Mouse (Mus musculus) forebrain, embryonic 13.5 days (tissue): Measurements from ENCODE around the gene Aktip. TPM values are rescaled to one million over a fixed set of nuclear protein-coding genes. Genes with fewer than 3 reads are reported as not detected.

Experiments used
- ATAC-seq: fragments of 200-750 bp; cut with Nextera tagmentation; 2 replicates; pipeline ENCODE4 v1.8.0; 2017
- H3K27ac ChIP-seq: fragments of 300-500 bp; sonication (generic); 2 replicates; pipeline ENCODE4 v1.5.1; 2015; ENCODE audit warnings: inconsistent platforms, mild to moderate bottlenecking, moderate library complexity
- H3K27me3 ChIP-seq: fragments of 300-500 bp; sonication (generic); 2 replicates; pipeline ENCODE4 v1.6.1; 2015; ENCODE audit warnings: mild to moderate bottlenecking, inconsistent platforms
- H3K36me3 ChIP-seq: fragments of 300-500 bp; sonication (generic); 2 replicates; pipeline ENCODE4 v1.6.1; 2015; ENCODE audit warnings: mild to moderate bottlenecking, inconsistent platforms; ENCODE audit not compliant: poor library complexity, severe bottlenecking
- H3K4me1 ChIP-seq: fragments of 300-500 bp; sonication (generic); 2 replicates; pipeline ENCODE4 v1.6.1; 2015; ENCODE audit warnings: inconsistent platforms
- H3K4me2 ChIP-seq: fragments of 300-500 bp; sonication (generic); 2 replicates; pipeline ENCODE4 v1.6.1; 2015; ENCODE audit warnings: inconsistent platforms, mild to moderate bottlenecking, moderate library complexity
- H3K4me3 ChIP-seq: fragments of 300-500 bp; sonication (generic); 2 replicates; pipeline ENCODE4 v1.5.1; 2015; ENCODE audit warnings: mild to moderate bottlenecking, inconsistent platforms
- H3K9ac ChIP-seq: fragments of 300-500 bp; sonication (generic); 2 replicates; pipeline ENCODE4 v1.6.1; 2015; ENCODE audit warnings: mild to moderate bottlenecking, inconsistent platforms
- H3K9me3 ChIP-seq: fragments of 300-500 bp; sonication (generic); replicated peaks from 2 replicates; pipeline ENCODE4 v1.6.1; 2016; ENCODE audit warnings: inconsistent platforms
- WGBS: fragments of 180-500 bp; shearing (Covaris S2); methylation state at CpG from one replicate; pipeline ENCODE4 v1.1.7; 2015; 5-methylcytosine and 5-hydroxymethylcytosine counted together
- polyA plus RNA-seq: library from polyadenylated mRNA; unstranded; fragments of >200 nt; fragmentation: Nextera tagmentation; extraction: Ambion mirVana; gene quantifications from 2 replicates; pipeline ENCODE4 v1.2.1, GENCODE M21; 2015

The Aktip gene
- polyA plus RNA-seq, 1 experiment from 2014 or later, result 119 TPM

DNA sequence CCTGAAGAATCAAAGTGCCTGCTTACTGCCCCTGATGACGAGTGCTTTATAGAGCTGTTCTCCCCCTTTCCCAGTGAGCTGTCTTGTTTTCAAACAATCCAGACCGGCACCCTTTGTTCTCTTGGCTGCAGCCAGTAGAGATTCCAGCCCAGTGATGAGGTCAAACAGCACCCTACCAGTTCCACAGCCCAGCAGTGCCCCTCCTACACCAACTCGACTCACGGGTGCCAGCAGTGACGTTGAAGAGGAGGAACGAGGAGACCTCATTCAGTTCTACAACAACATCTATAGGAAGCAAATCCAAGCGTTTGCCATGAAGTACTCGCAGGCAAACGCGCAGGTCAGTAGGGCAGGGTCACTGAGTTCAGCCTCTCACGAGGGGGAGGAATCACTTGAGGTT, 84.9 kb downstream of the Aktip start:
- ATAC-seq, result no peak
- no peak overlapping the region for H3K27ac ChIP-seq
- H3K4me3 ChIP-seq, result no peak overlapping the region
- H3K36me3 ChIP-seq, result peaks cover 80% of the 10 kb centered on the region
- no peaks in the 10 kb centered on the region for H3K27me3 ChIP-seq
- H3K9ac ChIP-seq, result no peak overlapping the region
- H3K4me1 ChIP-seq, result no peaks in the 10 kb centered on the region
- 84% methylated on average over 11 of the region's 11 CpGs for WGBS
- no peak overlapping the region for H3K4me2 ChIP-seq
- H3K9me3 ChIP-seq, result no peaks in the 10 kb centered on the region

DNA sequence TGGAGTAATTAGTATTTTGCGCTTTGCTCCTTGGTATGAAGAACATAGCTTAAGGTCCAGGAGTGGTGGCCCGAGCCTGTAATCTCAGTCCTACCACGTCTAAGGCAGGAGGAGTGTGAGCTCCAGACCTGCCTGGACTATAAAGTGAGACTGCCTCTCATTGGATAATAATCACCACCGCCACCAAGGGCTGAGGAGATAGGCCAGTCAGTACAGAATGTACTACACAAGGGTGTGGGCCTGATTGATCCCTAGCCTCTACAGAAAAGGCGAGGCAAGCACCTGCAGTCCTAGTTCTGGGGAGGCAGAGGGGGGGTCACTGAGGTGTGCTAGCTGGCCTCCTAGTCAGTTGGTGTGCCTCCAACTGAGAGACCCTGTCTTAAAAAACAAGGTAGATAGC, 85.3 kb downstream of the Aktip start:
- 95% methylated on average over 5 of the region's 5 CpGs for WGBS
- H3K9me3 ChIP-seq, result no peaks in the 10 kb centered on the region

DNA sequence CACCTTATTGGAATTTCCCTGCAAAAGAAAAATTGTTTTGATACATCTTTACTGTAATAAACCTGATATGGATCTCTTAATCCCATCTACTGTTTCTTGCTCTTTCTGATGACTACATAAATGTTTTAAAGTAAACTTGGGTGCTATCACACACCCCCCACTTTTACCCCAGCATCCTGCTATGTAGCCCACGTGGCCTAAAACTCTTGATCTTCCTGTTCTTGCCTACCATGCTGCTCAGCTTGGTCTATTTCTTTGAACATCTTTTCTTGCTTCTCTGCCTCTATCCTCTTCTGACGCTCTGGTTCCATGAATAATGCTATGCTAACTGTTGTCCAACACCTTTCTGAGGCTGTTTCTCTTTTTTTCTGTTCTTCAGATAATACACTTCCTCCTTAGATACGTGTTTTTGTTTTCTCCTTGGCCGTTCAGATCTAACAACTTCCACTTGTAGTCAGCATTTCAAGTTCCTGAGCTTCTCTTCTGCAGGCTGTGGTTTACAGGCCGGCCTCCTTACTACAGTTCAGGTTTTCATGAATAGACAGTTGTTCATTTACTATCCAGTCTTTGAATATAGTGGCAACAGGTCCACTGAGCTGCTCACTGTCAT, 87.8 kb downstream of the Aktip start:
- 90% methylated on average over 5 of the region's 5 CpGs for WGBS
- no peak overlapping the region for H3K4me2 ChIP-seq
- ATAC-seq, result no peak
- no peak overlapping the region for H3K9ac ChIP-seq
- no peaks in the 10 kb centered on the region for H3K4me1 ChIP-seq
- H3K4me3 ChIP-seq, result no peak overlapping the region
- H3K27me3 ChIP-seq, result no peaks in the 10 kb centered on the region
- H3K27ac ChIP-seq, result no peak overlapping the region
- peaks cover 63% of the 10 kb centered on the region for H3K36me3 ChIP-seq
- no peaks in the 10 kb centered on the region for H3K9me3 ChIP-seq

More for the DNA sequence above, 85.3 kb downstream of the Aktip start:
- H3K4me1 ChIP-seq, result no peaks in the 10 kb centered on the region
- H3K4me3 ChIP-seq, result no peak overlapping the region
- no peaks in the 10 kb centered on the region for H3K27me3 ChIP-seq
- H3K36me3 ChIP-seq, result peaks cover 77% of the 10 kb centered on the region
- H3K9ac ChIP-seq, result no peak overlapping the region
- ATAC-seq, result no peak
- no peak overlapping the region for H3K27ac ChIP-seq
- no peak overlapping the region for H3K4me2 ChIP-seq

DNA sequence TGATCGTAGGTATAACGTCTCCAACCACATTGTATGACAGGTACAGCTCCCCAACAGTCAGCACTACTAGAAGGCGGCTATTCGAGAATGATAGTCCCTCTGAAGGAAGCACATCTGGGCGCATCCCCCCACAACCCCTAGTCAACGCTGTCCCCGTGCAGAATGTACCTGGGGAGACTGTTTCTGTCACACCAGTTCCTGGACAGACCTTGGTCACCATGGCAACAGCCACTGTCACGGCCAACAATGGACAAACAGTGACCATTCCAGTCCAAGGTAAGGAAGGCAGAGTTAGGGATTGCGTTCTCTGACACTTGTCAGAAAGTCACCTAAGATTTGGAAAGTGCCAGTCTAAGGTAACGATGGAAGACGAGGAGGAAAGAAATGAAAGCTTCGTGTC, 93.5 kb downstream of the Aktip start:
- H3K4me1 ChIP-seq, result no peaks in the 10 kb centered on the region
- H3K4me2 ChIP-seq, result no peak overlapping the region
- no peak overlapping the region for H3K9ac ChIP-seq
- no peaks in the 10 kb centered on the region for H3K9me3 ChIP-seq
- 91% methylated on average over 12 of the region's 12 CpGs for WGBS
- no peak overlapping the region for H3K4me3 ChIP-seq
- no peak overlapping the region for H3K27ac ChIP-seq
- no peaks in the 10 kb centered on the region for H3K27me3 ChIP-seq
- peaks cover 32% of the 10 kb centered on the region for H3K36me3 ChIP-seq
- ATAC-seq, result no peak

DNA sequence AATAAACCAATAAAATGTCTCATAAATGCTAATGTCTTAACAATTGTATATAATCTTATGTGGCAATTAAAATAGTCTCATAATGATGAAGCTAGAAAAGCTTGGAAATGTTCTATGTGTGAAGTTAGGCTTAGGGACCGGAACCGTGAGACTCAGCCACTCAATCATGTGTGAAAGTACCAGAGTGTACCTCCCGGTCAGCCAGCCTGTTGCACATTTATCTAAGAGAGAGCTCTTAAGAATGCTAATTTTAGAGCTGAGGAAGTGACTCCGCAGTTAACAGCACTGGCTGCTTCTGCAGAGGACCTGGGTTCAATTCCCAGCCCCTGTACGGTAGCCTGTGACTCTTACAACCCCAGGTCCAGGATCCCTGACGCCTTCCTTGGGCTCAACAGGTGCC, 101.7 kb downstream of the Aktip start:
- H3K9me3 ChIP-seq, result no peaks in the 10 kb centered on the region
- no peak for ATAC-seq
- no peak overlapping the region for H3K9ac ChIP-seq
- H3K4me2 ChIP-seq, result no peak overlapping the region
- no peak overlapping the region for H3K27ac ChIP-seq
- no peaks in the 10 kb centered on the region for H3K4me1 ChIP-seq
- H3K36me3 ChIP-seq, result peaks cover 53% of the 10 kb centered on the region
- WGBS, result 89% methylated on average over 6 of the region's 6 CpGs
- H3K27me3 ChIP-seq, result no peaks in the 10 kb centered on the region
- no peak overlapping the region for H3K4me3 ChIP-seq

DNA sequence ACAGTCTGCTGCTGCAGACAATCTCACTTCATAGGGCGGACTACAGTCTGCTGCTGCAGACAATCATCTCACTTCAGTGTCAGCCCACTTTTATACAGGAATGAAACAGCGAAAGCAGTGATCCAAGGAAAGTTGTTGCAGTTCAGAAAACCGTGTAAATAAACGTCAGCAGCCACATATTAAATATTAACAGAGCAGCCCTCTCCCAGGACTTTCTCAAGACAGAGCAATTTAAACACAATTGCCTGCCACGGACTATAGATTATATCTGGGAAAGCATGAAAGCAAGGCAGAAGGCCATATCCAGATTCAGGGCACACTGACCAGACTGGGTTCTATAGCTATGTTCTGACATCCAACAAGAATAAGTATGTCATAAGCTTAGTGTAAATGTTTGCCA, 105.6 kb downstream of the Aktip start:
- H3K9me3 ChIP-seq, result no peaks in the 10 kb centered on the region
- WGBS, result 91% methylated on average over 5 of the region's 5 CpGs
- no peak overlapping the region for H3K27ac ChIP-seq
- no peak overlapping the region for H3K9ac ChIP-seq
- H3K4me2 ChIP-seq, result no peak overlapping the region
- H3K4me3 ChIP-seq, result no peak overlapping the region
- peaks cover 58% of the 10 kb centered on the region for H3K36me3 ChIP-seq
- no peaks in the 10 kb centered on the region for H3K4me1 ChIP-seq
- H3K27me3 ChIP-seq, result no peaks in the 10 kb centered on the region
- no peak for ATAC-seq

DNA sequence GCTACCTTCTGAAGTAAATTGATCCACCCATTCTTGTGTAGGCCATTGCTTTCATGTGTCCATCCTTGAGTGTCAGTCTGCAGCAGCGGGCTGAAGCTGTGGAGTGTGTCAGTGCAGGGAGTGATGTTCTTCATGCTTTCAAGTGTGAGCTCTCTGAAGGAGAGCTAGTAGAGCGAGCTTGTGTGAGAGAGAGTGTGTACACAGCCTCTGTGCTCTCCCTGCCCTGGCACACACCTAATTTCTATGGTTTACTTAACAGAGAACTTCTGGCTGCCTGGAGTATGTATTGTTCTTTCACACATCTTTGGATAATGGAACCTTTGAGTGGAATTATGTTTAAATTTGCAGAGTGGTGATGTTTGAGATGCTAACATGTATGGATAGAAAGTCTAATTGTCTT, 110.2 kb downstream of the Aktip start:
- no peaks in the 10 kb centered on the region for H3K4me1 ChIP-seq
- 83% methylated on average over 2 of the region's 2 CpGs for WGBS
- no peak overlapping the region for H3K9ac ChIP-seq
- no peak for ATAC-seq
- no peak overlapping the region for H3K4me3 ChIP-seq
- no peak overlapping the region for H3K4me2 ChIP-seq
- no peaks in the 10 kb centered on the region for H3K27me3 ChIP-seq
- no peak overlapping the region for H3K27ac ChIP-seq
- no peaks in the 10 kb centered on the region for H3K9me3 ChIP-seq
- H3K36me3 ChIP-seq, result peaks cover 70% of the 10 kb centered on the region

DNA sequence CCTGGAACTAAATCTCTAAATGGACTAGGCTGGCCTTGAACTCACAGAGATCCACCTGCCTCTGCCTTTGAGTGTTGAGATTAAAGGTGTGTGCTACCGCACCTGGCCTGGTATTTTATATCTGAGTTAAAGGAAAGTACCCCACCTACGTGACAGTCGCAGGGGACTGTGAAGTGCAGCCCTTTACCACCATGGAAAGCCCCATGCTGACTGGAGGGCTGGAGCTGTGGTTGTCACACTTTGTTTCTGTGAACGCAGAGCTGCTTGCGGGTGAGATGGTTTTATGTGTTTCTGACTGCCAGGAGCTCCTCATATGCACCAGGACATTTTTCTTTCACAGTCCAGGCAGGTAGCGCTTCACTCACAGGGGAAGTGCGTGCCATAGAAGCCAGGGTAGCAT, 111.3 kb downstream of the Aktip start:
- ATAC-seq, result no peak
- H3K9me3 ChIP-seq, result no peaks in the 10 kb centered on the region
- H3K36me3 ChIP-seq, result peaks cover 64% of the 10 kb centered on the region
- H3K27ac ChIP-seq, result no peak overlapping the region
- H3K4me2 ChIP-seq, result no peak overlapping the region
- no peak overlapping the region for H3K4me3 ChIP-seq
- H3K27me3 ChIP-seq, result no peaks in the 10 kb centered on the region
- no peak overlapping the region for H3K9ac ChIP-seq
- WGBS, result 93% methylated on average over 7 of the region's 7 CpGs
- no peaks in the 10 kb centered on the region for H3K4me1 ChIP-seq

DNA sequence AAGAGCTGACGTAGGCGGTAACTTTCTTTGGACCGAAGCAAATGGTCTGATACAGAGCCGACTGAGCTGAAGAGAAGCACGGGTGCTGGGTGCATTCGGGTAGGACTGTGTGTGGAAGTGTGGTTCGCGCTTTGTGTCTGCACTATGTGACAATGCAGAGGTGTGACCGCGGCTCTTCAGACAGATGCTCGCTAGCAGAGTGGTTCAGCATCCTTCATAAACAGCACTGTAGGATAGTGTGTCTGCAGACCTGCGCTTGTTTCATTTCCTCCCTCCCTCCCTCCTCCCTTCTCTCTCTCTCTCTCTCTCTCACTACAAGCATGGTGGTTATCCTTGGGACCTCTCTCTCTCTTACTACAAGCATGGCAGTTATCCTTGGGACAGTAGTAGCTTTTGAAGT, 117.3 kb downstream of the Aktip start:
- H3K9ac ChIP-seq, result no peak overlapping the region
- no peaks in the 10 kb centered on the region for H3K9me3 ChIP-seq
- H3K27ac ChIP-seq, result no peak overlapping the region
- no peak overlapping the region for H3K4me2 ChIP-seq
- H3K27me3 ChIP-seq, result no peaks in the 10 kb centered on the region
- peaks cover 44% of the 10 kb centered on the region for H3K36me3 ChIP-seq
- no peaks in the 10 kb centered on the region for H3K4me1 ChIP-seq
- ATAC-seq, result no peak
- 94% methylated on average over 12 of the region's 12 CpGs for WGBS
- no peak overlapping the region for H3K4me3 ChIP-seq

DNA sequence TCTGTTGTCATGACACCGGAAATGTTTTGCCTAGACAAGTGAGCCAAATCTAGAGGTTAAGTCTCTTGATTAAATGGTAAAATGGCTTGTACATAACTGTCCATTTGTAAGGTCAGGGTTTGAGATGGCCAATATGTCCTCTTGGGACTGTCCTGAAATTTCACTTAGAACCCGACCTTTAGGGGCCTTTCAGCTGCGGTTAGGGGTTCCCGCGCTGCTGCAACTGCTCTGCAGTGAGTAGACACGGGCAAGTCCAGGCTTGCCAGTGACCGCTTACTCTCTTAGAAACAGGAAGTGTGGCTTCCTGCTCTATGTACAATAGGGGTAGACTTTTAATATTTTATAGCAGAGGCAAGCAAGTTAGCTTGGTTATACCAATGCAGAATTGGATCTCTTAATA, 117.9 kb downstream of the Aktip start:
- no peaks in the 10 kb centered on the region for H3K27me3 ChIP-seq
- H3K4me2 ChIP-seq, result no peak overlapping the region
- ATAC-seq, result no peak
- no peak overlapping the region for H3K27ac ChIP-seq
- H3K36me3 ChIP-seq, result peaks cover 40% of the 10 kb centered on the region
- no peak overlapping the region for H3K4me3 ChIP-seq
- no peaks in the 10 kb centered on the region for H3K9me3 ChIP-seq
- H3K4me1 ChIP-seq, result no peaks in the 10 kb centered on the region
- no peak overlapping the region for H3K9ac ChIP-seq
- WGBS, result 88% methylated on average over 7 of the region's 7 CpGs

DNA sequence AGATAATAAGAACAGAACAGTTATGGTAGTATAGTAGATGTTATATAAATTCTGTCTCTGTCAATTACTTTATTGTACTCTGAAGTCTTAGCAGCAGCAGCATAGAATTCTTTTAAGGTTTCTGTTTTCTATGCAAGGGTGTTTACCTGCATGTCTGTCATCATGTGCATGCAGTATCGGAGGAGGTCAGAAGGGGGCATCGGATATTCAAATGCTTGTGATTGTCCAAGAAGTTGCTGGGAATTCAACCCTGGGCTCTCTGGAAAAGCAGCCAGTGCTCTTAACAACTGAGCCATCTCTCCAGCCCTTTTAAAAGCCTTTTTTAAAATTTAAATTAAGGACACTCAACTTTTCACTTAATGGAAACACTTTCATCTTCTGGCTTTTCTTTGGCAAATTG, 120.1 kb downstream of the Aktip start:
- Histone ChIP-seq H3K27ac (no peak overlapping the region), H3K4me3 (no peak overlapping the region), H3K9ac (no peak overlapping the region), H3K4me2 (no peak overlapping the region), H3K27me3 (no peaks in the 10 kb centered on the region), H3K4me1 (no peaks in the 10 kb centered on the region), H3K36me3 (peaks cover 23% of the 10 kb centered on the region), H3K9me3 (no peaks in the 10 kb centered on the region)
- WGBS, result 100% methylated on average over 2 of the region's 2 CpGs
- ATAC-seq, result no peak

DNA sequence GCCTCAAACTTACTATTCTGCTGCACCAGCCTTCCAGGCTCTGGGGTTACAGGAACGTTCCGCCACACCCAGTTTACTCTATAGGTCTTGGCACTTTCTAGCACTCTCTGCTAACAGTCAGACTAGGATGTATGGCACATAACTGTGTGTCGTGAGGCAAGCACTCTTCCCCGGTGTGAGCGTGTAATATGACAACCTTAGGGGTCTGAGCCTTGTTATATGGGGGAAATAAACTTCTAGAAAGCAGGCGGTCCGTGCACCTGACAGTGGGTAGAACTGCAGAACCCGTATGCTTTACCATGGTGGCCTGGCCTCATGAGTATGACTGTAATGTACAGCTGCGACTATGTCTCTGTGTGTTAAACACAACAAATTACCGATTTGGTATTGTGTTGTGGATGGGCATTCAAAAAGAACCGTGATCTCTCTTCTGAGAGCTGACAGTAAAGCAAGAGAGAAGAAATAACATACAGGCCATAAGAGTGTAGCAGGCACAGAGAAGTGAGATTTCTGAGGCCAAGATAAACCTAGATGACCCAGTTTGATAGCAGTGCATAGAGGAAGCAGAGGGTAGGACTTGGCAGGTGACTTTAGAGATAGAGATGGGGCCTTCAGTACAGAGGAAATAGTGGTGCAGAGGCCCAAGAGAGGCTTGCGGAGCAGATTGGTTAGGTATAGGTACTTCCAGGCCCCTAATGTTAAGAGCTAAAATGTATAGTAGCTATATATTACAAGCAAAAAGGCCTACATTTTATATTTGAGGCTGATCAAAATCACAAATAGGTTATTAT, 122.5 kb downstream of the Aktip start:
- peaks cover 21% of the 10 kb centered on the region for H3K36me3 ChIP-seq
- H3K27me3 ChIP-seq, result no peaks in the 10 kb centered on the region
- no peak overlapping the region for H3K9ac ChIP-seq
- no peak overlapping the region for H3K27ac ChIP-seq
- no peaks in the 10 kb centered on the region for H3K4me1 ChIP-seq
- 93% methylated on average over 12 of the region's 12 CpGs for WGBS
- H3K4me2 ChIP-seq, result no peak overlapping the region
- no peak for ATAC-seq
- H3K9me3 ChIP-seq, result no peaks in the 10 kb centered on the region
- no peak overlapping the region for H3K4me3 ChIP-seq
